Mouse (Mus musculus) spleen, adult 2 months (tissue): ENCODE results near the gene Cxcr5. TPM values are rescaled to one million over a fixed set of nuclear protein-coding genes. Genes with fewer than 3 reads are reported as not detected.

ENCODE experiments used
- DNase-seq, 2 experiments: peaks; one replicate each; pipeline versions ENCODE4 v3.0.0 to v3.0.0-alpha.2; 2012 to 2021; ENCODE audit warnings: low spot score in 2 of 2, low read depth in 1 of 2
- H3K27ac ChIP-seq: fragments of 200-500 bp; 2 replicates; pipeline ENCODE4 v1.5.1; 2012; ENCODE audit warnings: low read length, inconsistent platforms; ENCODE audit not compliant: insufficient read depth
- H3K27me3 ChIP-seq: fragments of 200-500 bp; 2 replicates; pipeline ENCODE4 v1.6.1; 2012; ENCODE audit warnings: mild to moderate bottlenecking, moderate library complexity, low read length, inconsistent platforms; ENCODE audit not compliant: control insufficient read depth, insufficient read depth
- H3K36me3 ChIP-seq: fragments of 200-500 bp; 2 replicates; pipeline ENCODE4 v1.6.1; 2012; ENCODE audit warnings: mild to moderate bottlenecking, low read length, inconsistent platforms; ENCODE audit not compliant: control insufficient read depth, insufficient read depth
- H3K4me1 ChIP-seq: fragments of 200-500 bp; 2 replicates; pipeline ENCODE4 v1.6.1; 2011; ENCODE audit warnings: inconsistent platforms; ENCODE audit not compliant: control insufficient read depth, insufficient read depth, insufficient read length
- H3K4me3 ChIP-seq: fragments of 200-500 bp; 2 replicates; pipeline ENCODE4 v1.5.1; 2011; ENCODE audit warnings: mild to moderate bottlenecking, inconsistent platforms; ENCODE audit not compliant: insufficient read depth, insufficient read length; ENCODE audit errors: extremely low read depth
- CTCF ChIP-seq: fragments of 200-500 bp; IDR thresholded peaks from 2 replicates; pipeline ENCODE4 v1.5.1; 2011; ENCODE audit warnings: mild to moderate bottlenecking, inconsistent platforms; ENCODE audit not compliant: insufficient read depth, insufficient read length, insufficient replicate concordance; ENCODE audit errors: extremely low read depth
- POLR2A ChIP-seq: fragments of 200-500 bp; IDR thresholded peaks from 2 replicates; pipeline ENCODE4 v1.6.1; 2011; ENCODE audit warnings: low read depth, low read length, inconsistent platforms
- WGBS: fragments of 180-500 bp; shearing (Covaris S2); methylation state at CpG from one replicate; pipeline ENCODE4 v1.1.7; 2018; 5-methylcytosine and 5-hydroxymethylcytosine counted together
- polyA plus RNA-seq: library from polyadenylated mRNA; depleted of rRNA; stranded (reverse); fragments of >200 nt; gene quantifications from 2 replicates; pipeline ENCODE4 v1.2.3, GENCODE M21; 2012; rRNA removed

The Cxcr5 gene
- polyA plus RNA-seq, 1 experiment, result 133 TPM

DNA sequence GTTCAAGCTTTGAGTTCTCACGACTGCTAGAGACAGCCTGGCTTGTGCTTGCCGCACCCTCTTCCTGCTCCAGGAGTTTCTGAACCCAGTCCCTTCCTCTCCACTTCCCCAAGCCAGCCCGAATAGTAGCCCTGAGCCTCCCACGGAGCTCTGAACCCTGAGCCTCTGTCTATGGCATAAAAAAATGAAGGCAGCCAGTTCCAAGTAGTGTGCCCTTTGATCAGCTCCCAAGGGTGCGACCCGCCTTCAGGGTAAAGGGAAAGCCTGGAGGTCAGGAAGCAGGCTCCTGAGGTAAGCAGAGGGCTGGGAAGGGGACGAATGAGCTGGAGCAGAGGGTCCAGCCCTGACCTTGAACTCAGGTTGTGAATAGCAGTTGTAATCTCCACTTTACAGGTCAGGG is 93.5 kb downstream of the Cxcr5 start:
- 61% methylated on average over 7 of the region's 7 CpGs for WGBS
- Histone ChIP-seq H3K27me3 (peaks cover 3% of the 10 kb centered on the region; the same call in 1 of the 2 replicates), H3K36me3 (no peaks in the 10 kb centered on the region), H3K4me3 (no peak overlapping the region), H3K4me1 (no peaks in the 10 kb centered on the region), H3K27ac (no peak overlapping the region)
- TF ChIP-seq CTCF (no peak), POLR2A (no peak)
- DNase-seq, result no peak

DNA sequence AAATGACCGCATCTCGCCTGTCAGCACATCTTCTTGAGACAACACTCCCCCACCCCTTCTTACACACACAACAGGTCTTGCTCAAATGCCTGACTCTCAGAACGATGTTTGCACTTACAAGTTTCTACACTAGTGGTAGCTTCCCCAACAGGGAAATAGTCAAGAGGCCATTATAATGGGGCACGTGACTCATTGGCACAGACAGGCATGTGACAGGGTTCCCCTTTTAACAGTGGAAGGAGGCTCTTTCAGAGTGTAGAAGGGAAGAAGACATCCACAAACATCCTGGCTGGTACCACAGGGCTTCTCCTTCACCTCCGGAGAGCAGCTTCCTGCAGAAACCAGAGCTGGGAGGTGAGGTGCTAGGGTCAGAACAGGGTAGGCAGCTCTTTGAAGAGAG is 99.7 kb downstream of the Cxcr5 start:
- H3K36me3 ChIP-seq, result no peaks in the 10 kb centered on the region
- 41% methylated on average over 5 of the region's 5 CpGs for WGBS
- H3K4me1 ChIP-seq, result peaks cover 4% of the 10 kb centered on the region; the same call in 1 of the 2 replicates
- no peaks in the 10 kb centered on the region for H3K27me3 ChIP-seq
- no peak overlapping the region for H3K27ac ChIP-seq
- H3K4me3 ChIP-seq, result no peak overlapping the region
- TF ChIP-seq POLR2A (no peak), CTCF (no peak)
- no peak for DNase-seq

Other genes starting within 250 kb of the Cxcr5 start
- 28.0 and 38.5 TPM in 2 replicates for gene C2cd2l, start 241.6 kb downstream of the Cxcr5 start, polyA plus RNA-seq
- gene Dpagt1, start 235.9 kb downstream of the Cxcr5 start, polyA plus RNA-seq, result 24.0 and 25.2 TPM in 2 replicates
- gene H2afx, start 227.2 kb downstream of the Cxcr5 start, polyA plus RNA-seq, result 117 and 258 TPM in 2 replicates
- 121 and 147 TPM in 2 replicates for gene Hmbs, start 217.6 kb downstream of the Cxcr5 start, polyA plus RNA-seq
- 23.7 and 25.6 TPM in 2 replicates for gene Vps11, start 200.2 kb downstream of the Cxcr5 start, polyA plus RNA-seq
- 39.8 and 44.3 TPM in 2 replicates for gene Hyou1, start 182.4 kb downstream of the Cxcr5 start, polyA plus RNA-seq
- gene Slc37a4, start 165.0 kb downstream of the Cxcr5 start, polyA plus RNA-seq, result 24.5 and 25.4 TPM in 2 replicates
- gene Rps25, start 154.7 kb downstream of the Cxcr5 start, polyA plus RNA-seq, result 137 and 144 TPM in 2 replicates
- gene Trappc4, start 154.3 kb downstream of the Cxcr5 start, polyA plus RNA-seq, result 22.9 and 29.7 TPM in 2 replicates
- 18.1 and 26.0 TPM in 2 replicates for gene Ccdc84, start 143.3 kb downstream of the Cxcr5 start, polyA plus RNA-seq
- 0.09 and 0.15 TPM in 2 replicates for gene Foxr1, start 120.7 kb downstream of the Cxcr5 start, polyA plus RNA-seq
- not detected in 2 replicates for gene Upk2, start 106.9 kb downstream of the Cxcr5 start, polyA plus RNA-seq
- 42.2 and 50.3 TPM in 2 replicates for gene Bcl9l, start 79.1 kb downstream of the Cxcr5 start, polyA plus RNA-seq
- gene Ddx6, start 43.0 kb upstream of the Cxcr5 start, polyA plus RNA-seq, result 15.3 and 17.3 TPM in 2 replicates
- gene Treh, start 111.4 kb upstream of the Cxcr5 start, polyA plus RNA-seq, result not detected in 2 replicates
- gene Phldb1, start 173.3 kb upstream of the Cxcr5 start, polyA plus RNA-seq, result 12.3 and 16.0 TPM in 2 replicates
- 18.1 and 18.7 TPM in 2 replicates for gene Arcn1, start 206.0 kb upstream of the Cxcr5 start, polyA plus RNA-seq
- gene Ift46, start 206.0 kb upstream of the Cxcr5 start, polyA plus RNA-seq, result 14.6 and 22.1 TPM in 2 replicates
- 0.72 and 0.74 TPM in 2 replicates for gene Tmem25, start 237.4 kb upstream of the Cxcr5 start, polyA plus RNA-seq
- gene Ttc36, start 241.2 kb upstream of the Cxcr5 start, polyA plus RNA-seq, result 1.9 and 2.2 TPM in 2 replicates